Comparison of ENCODE assay signal across 9 mouse cellular contexts in the genomic region with DNA sequence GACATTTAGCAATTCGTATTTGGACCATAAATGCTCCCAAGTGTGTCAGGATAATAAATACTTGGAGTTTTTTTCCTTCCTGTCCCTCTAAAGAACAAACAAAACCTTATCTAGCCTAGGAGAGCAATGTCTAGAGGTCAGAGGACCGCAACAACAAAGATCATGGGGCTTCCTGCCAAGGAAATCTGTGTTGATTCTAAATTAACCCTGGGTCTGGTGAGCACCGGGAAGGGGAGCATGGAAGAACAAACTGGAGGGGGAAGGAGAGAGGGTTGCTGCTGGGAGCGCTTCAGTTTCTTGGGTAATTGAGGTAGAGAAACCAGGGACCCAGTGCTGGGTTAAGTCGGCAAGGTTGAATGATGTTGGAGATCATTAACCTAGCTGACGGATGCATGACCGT. TPM values are rescaled to one million over a fixed set of nuclear protein-coding genes. Genes with fewer than 3 reads are reported as not detected.
DNase-seq lines count a peak whose midpoint lies in the region; ATAC-seq and TF ChIP-seq lines count a peak whose summit lies in the region.
"Had no signal": no experiment of that assay in that cellular context is flagged by ENCODE, and none has a peak within 500 bp of the region (broad histone marks: within the 10 kb centered on the region; RNA-seq: fewer than 3 reads in every experiment).

No protein-coding gene starts in this region.

- peaks cover 27% of the 10 kb centered on the region; the same call in 1 of the 2 replicates for H3K4me1 ChIP-seq in hindbrain, embryonic 10.5 days (replicated peaks)
- H3K4me1 ChIP-seq in limb, embryonic 13.5 days = peaks cover 21% of the 10 kb centered on the region
- peaks cover 5% of the 10 kb centered on the region; the same call in 1 of the 2 replicates for H3K4me1 ChIP-seq in midbrain, postnatal 0 days (ENCODE audit: insufficient read depth, low read length)

- 22% methylated on average over 7 of the region's 7 CpGs for WGBS in hindbrain, embryonic 10.5 days
- 13% methylated on average over 7 of the region's 7 CpGs for WGBS in limb, embryonic 13.5 days
- WGBS in midbrain, postnatal 0 days = 30% methylated on average over 7 of the region's 7 CpGs

- TF ChIP-seq CTCF in midbrain, postnatal 0 days (IDR thresholded peaks at IDR 0.05) = no peak

- no peaks in the 10 kb centered on the region for H3K9me3 ChIP-seq in hindbrain, embryonic 10.5 days
- no peaks in the 10 kb centered on the region for H3K9me3 ChIP-seq in limb, embryonic 13.5 days
- H3K9me3 ChIP-seq in midbrain, postnatal 0 days (ENCODE audit: low read length) = no peaks in the 10 kb centered on the region

- peak overlapping the region; percentile 85; the same call in 1 of the 2 replicates for H3K9ac ChIP-seq in limb, embryonic 13.5 days
- H3K9ac ChIP-seq in midbrain, postnatal 0 days (replicated peaks; ENCODE audit: low read length, poor library complexity, severe bottlenecking) = peak overlapping the region; percentile 54; the same call in 1 of the 2 replicates

- H3K4me2 ChIP-seq in limb, embryonic 13.5 days (replicated peaks) = peak overlapping the region; percentile 87
- H3K4me2 ChIP-seq in midbrain, postnatal 0 days (ENCODE audit: low read depth, low read length, poor library complexity, severe bottlenecking) = peak overlapping the region; percentile 99

- H3K4me3 ChIP-seq in hindbrain, embryonic 10.5 days = peak overlapping the region; percentile 81
- peak overlapping the region; percentile 77 for H3K4me3 ChIP-seq in limb, embryonic 13.5 days
- H3K4me3 ChIP-seq in midbrain, postnatal 0 days (ENCODE audit: low read depth, low read length) = peak overlapping the region; percentile 70

- DNase-seq in ovary, adult 18-20 months (ENCODE audit: low spot score) = peak; percentile 38
- DNase-seq in ovary, postnatal 10 days (ENCODE audit: low spot score) = no peak
- DNase-seq in hindbrain, embryonic 10.5 days (ENCODE audit: low spot score) = no peak
- peak; percentile 5 for DNase-seq in midbrain, postnatal 0 days (ENCODE audit: low spot score)
- no peak for DNase-seq in thymus, adult 18-20 months
- DNase-seq in embryo, embryonic 10 days (ENCODE audit: low spot score) = no peak
- no peak for DNase-seq in testis, postnatal 14 days (ENCODE audit: low spot score)

- H3K27me3 ChIP-seq in hindbrain, embryonic 10.5 days (ENCODE audit: insufficient read depth, poor library complexity, severe bottlenecking) = peaks cover 52% of the 10 kb centered on the region
- peaks cover 33% of the 10 kb centered on the region for H3K27me3 ChIP-seq in limb, embryonic 13.5 days
- peaks cover 8% of the 10 kb centered on the region; the same call in 1 of the 2 replicates for H3K27me3 ChIP-seq in midbrain, postnatal 0 days (ENCODE audit: insufficient read depth, low read length)

- H3K36me3 ChIP-seq in hindbrain, embryonic 10.5 days = no peaks in the 10 kb centered on the region
- no peaks in the 10 kb centered on the region for H3K36me3 ChIP-seq in limb, embryonic 13.5 days
- H3K36me3 ChIP-seq in midbrain, postnatal 0 days (ENCODE audit: insufficient read depth, low read length) = no peaks in the 10 kb centered on the region

- H3K27ac ChIP-seq in hindbrain, embryonic 10.5 days = no peak overlapping the region
- no peak overlapping the region for H3K27ac ChIP-seq in limb, embryonic 13.5 days
- no peak overlapping the region for H3K27ac ChIP-seq in midbrain, postnatal 0 days (ENCODE audit: low read depth, low read length)

- no peak for ATAC-seq in limb, embryonic 13.5 days (ENCODE audit: low FRiP score, low read depth)
- ATAC-seq in midbrain, postnatal 0 days (ENCODE audit: low FRiP score) = no peak

RNA-seq across cellular contexts. Expression of a gene that starts 0.5 kb away (rescaled TPM):
- 2.1 and 2.8 TPM in 2 replicates for polyA plus RNA-seq in hindbrain, embryonic 10.5 days (2016; fragmentation: Nextera tagmentation; extraction: Ambion mirVana)
- polyA plus RNA-seq in limb, embryonic 13.5 days (2015; fragmentation: Nextera tagmentation; extraction: Ambion mirVana) = 5.2 and 5.3 TPM in 2 replicates
- 1.9 and 2.3 TPM in 2 replicates for total RNA-seq in midbrain, postnatal 0 days (2014; rRNA removed)
- polyA plus RNA-seq in midbrain, postnatal 0 days (2015; fragmentation: Nextera tagmentation; extraction: Ambion mirVana) = 0.90 and 1.5 TPM in 2 replicates

RNA-seq across cellular contexts. Expression of a gene that starts 27.0 kb away (rescaled TPM):
- not detected in 2 replicates for polyA plus RNA-seq in hindbrain, embryonic 10.5 days (2016; fragmentation: Nextera tagmentation; extraction: Ambion mirVana)
- 0.24 TPM in 1 of 2 replicates, not detected in the other for polyA plus RNA-seq in limb, embryonic 13.5 days (2015; fragmentation: Nextera tagmentation; extraction: Ambion mirVana)
- not detected in 2 replicates for total RNA-seq in midbrain, postnatal 0 days (2014; rRNA removed)
- polyA plus RNA-seq in midbrain, postnatal 0 days (2015; fragmentation: Nextera tagmentation; extraction: Ambion mirVana) = not detected in 2 replicates
- total RNA-seq: adrenal gland, postnatal 36 days had no signal

RNA-seq across cellular contexts. Expression of a gene that starts 31.2 kb away (rescaled TPM):
- 54.5 and 64.1 TPM in 2 replicates for polyA plus RNA-seq in hindbrain, embryonic 10.5 days (2016; fragmentation: Nextera tagmentation; extraction: Ambion mirVana)
- 66.1 and 69.4 TPM in 2 replicates for polyA plus RNA-seq in limb, embryonic 13.5 days (2015; fragmentation: Nextera tagmentation; extraction: Ambion mirVana)
- 27.8 and 28.2 TPM in 2 replicates for total RNA-seq in midbrain, postnatal 0 days (2014; rRNA removed)
- polyA plus RNA-seq in midbrain, postnatal 0 days (2015; fragmentation: Nextera tagmentation; extraction: Ambion mirVana) = 51.6 and 58.8 TPM in 2 replicates

Comparison
In these comparisons a context has a peak if more than half of its experiments do, and no peak if none do; other contexts are left out.
1. DNase-seq: peak in ovary, adult 18-20 months (single experiment) and midbrain, postnatal 0 days (single experiment); none in ovary, postnatal 10 days (single experiment), hindbrain, embryonic 10.5 days (single experiment), thymus, adult 18-20 months (0 of 2), embryo, embryonic 10 days (single experiment) and testis, postnatal 14 days (single experiment).
2. Peak in every context shown above with its lines, with median percentiles within 50 percentile points of each other: H3K4me3 ChIP-seq.